Mouse (Mus musculus) hindbrain, embryonic 14.5 days (tissue): Measurements from ENCODE around the gene Zscan22. TPM values are rescaled to one million over a fixed set of nuclear protein-coding genes. Genes with fewer than 3 reads are reported as not detected.
"Not testable (repeated sequence)": the region's sequence is repeated elsewhere in the genome, so short reads cannot be mapped to it uniquely, and the experiment has no call there.

Source experiments
- ATAC-seq: fragments of 200-750 bp; cut with Nextera tagmentation; 2 replicates; pipeline ENCODE4 v1.8.0; 2017; ENCODE audit warnings: moderate number of reproducible peaks, mild to moderate bottlenecking, moderate TSS enrichment, moderate library complexity; ENCODE audit not compliant: low FRiP score
- DNase-seq: peaks from one replicate; pipeline ENCODE4 v3.0.0-alpha.2; 2015; ENCODE audit warnings: low spot score
- H3K27ac ChIP-seq: fragments of 300-500 bp; sonication (generic); 2 replicates; pipeline ENCODE4 v1.5.1; 2014; ENCODE audit warnings: mild to moderate bottlenecking, moderate library complexity
- H3K27me3 ChIP-seq: fragments of 300-500 bp; sonication (generic); 2 replicates; pipeline ENCODE4 v1.6.1; 2014; ENCODE audit warnings: mild to moderate bottlenecking, low read length, mixed read lengths; ENCODE audit not compliant: control insufficient read depth, insufficient read depth
- H3K36me3 ChIP-seq: fragments of 300-500 bp; sonication (generic); replicated peaks from 2 replicates; pipeline ENCODE4 v1.6.1; 2014; ENCODE audit not compliant: control insufficient read depth, insufficient read depth
- H3K4me1 ChIP-seq: fragments of 300-500 bp; sonication (generic); replicated peaks from 2 replicates; pipeline ENCODE4 v1.6.1; 2014; ENCODE audit warnings: antibody characterized with exemption, low read length, mixed read lengths; ENCODE audit not compliant: control insufficient read depth, insufficient read depth
- H3K4me2 ChIP-seq: fragments of 300-500 bp; sonication (generic); replicated peaks from 2 replicates; pipeline ENCODE4 v1.6.1; 2014; ENCODE audit warnings: mild to moderate bottlenecking, moderate library complexity
- H3K4me3 ChIP-seq: fragments of 300-500 bp; sonication (generic); replicated peaks from 2 replicates; pipeline ENCODE4 v1.5.1; 2014; ENCODE audit warnings: mild to moderate bottlenecking, low read length
- H3K9ac ChIP-seq: fragments of 300-500 bp; sonication (generic); 2 replicates; pipeline ENCODE4 v1.6.1; 2014
- H3K9me3 ChIP-seq: fragments of 300-500 bp; sonication (generic); 2 replicates; pipeline ENCODE4 v1.6.1; 2016; ENCODE audit warnings: low read length; ENCODE audit not compliant: control insufficient read depth
- WGBS: fragments of 180-500 bp; shearing (Covaris S2); extraction: QIAGEN DNeasy Blood & Tissue Kit; methylation state at CpG from one replicate; pipeline ENCODE4 v1.1.7; 2014; 5-methylcytosine and 5-hydroxymethylcytosine counted together
- polyA plus RNA-seq: library from polyadenylated mRNA; unstranded; fragments of >200 nt; fragmentation: Nextera tagmentation; extraction: Ambion mirVana; gene quantifications from 2 replicates; pipeline ENCODE4 v1.2.1, GENCODE M21; 2014

Zscan22 gene
- 10.5 and 13.0 TPM in 2 replicates for polyA plus RNA-seq

- peak; percentile 96 for DNase-seq
- 8% methylated on average over 36 of the region's 36 CpGs for WGBS
- no peak within 1 kb of the TSS for H3K27ac ChIP-seq
- peak within 1 kb of the TSS; percentile 61 for H3K4me3 ChIP-seq
- H3K9ac ChIP-seq: peak within 1 kb of the TSS; percentile 68
- no peaks in the 10 kb centered on the region for H3K27me3 ChIP-seq
- peaks cover 9% of the 10 kb centered on the region for H3K4me1 ChIP-seq
- H3K36me3 ChIP-seq: no peaks in the 10 kb centered on the region; the same call in 1 of the 2 replicates
- peak; percentile 99 for ATAC-seq
- no peaks in the 10 kb centered on the region for H3K9me3 ChIP-seq
- H3K4me2 ChIP-seq: peak within 1 kb of the TSS; percentile 49
Measured at GRCm38 (mm10) chr7:12897655-12898410, at the start of gene Zscan22. Gene Zscan22, plus strand, starts transcription at chr7:12897815.

- ATAC-seq (no peak), DNase-seq (peak; percentile 47)
- Histone ChIP-seq H3K9ac (no peak overlapping the region), H3K9me3 (peaks cover 14% of the 10 kb centered on the region; the same call in 1 of the 2 replicates), H3K36me3 (no peaks in the 10 kb centered on the region), H3K27ac (no peak overlapping the region), H3K4me2 (no peak overlapping the region), H3K27me3 (no peaks in the 10 kb centered on the region), H3K4me3 (no peak overlapping the region), H3K4me1 (no peaks in the 10 kb centered on the region)
- 26% methylated on average over 3 of the region's 3 CpGs for whole genome bisulfite sequencing
Measured at GRCm38 (mm10) chr7:12874301-12874700, 23.3 kb upstream of the Zscan22 start.

DNA sequence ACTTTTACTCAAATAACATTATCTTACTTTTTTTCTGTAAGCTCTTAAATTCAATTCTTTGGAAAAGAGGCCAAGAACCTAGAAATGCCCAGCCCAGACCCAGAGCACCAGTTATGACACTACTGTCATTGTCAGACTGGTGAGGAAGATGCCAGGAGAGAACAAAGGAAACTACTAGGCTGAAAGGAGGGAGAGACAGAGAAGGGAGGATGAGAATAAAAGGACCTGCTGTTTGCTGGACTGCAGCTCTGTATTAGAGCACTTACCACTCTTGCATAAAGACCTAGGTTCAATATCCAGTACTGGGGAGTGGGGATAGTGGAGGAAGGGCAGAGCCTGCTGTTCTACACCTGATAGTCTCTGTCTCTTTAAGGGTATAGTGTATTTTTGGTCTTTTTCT is 17.6 kb upstream of the Zscan22 start:
- H3K27ac ChIP-seq: no peak overlapping the region
- H3K9ac ChIP-seq: no peak overlapping the region
- no peak for ATAC-seq

GRCm38 (mm10) chr7:12880497-12880896 is 17.1 kb upstream of the Zscan22 start:
- Histone ChIP-seq H3K36me3 (peaks cover 14% of the 10 kb centered on the region), H3K4me3 (peak overlapping the region; percentile 76), H3K9ac (peak overlapping the region; percentile 78), H3K27ac (0 out of 2 replicates have a peak overlapping the region, but pooled peaks have one; percentile 6), H3K4me1 (peaks cover 14% of the 10 kb centered on the region), H3K4me2 (peak overlapping the region; percentile 69)
- 49% methylated on average over 8 of the region's 8 CpGs for WGBS
- not testable (repeated sequence) for H3K9me3 ChIP-seq, DNase-seq, H3K27me3 ChIP-seq
- 0 out of 2 replicates have a peak, but pooled peaks have one; percentile 15 for ATAC-seq

More for the DNA sequence above, 17.6 kb upstream of the Zscan22 start:
- Histone ChIP-seq H3K4me1 (peaks cover 14% of the 10 kb centered on the region), H3K4me2 (peak overlapping the region; percentile 69), H3K27me3 (no peaks in the 10 kb centered on the region), H3K9me3 (no peaks in the 10 kb centered on the region), H3K36me3 (peaks cover 10% of the 10 kb centered on the region), H3K4me3 (0 out of 2 replicates have a peak overlapping the region, but pooled peaks have one; percentile 76)
- DNase-seq: no peak

DNA sequence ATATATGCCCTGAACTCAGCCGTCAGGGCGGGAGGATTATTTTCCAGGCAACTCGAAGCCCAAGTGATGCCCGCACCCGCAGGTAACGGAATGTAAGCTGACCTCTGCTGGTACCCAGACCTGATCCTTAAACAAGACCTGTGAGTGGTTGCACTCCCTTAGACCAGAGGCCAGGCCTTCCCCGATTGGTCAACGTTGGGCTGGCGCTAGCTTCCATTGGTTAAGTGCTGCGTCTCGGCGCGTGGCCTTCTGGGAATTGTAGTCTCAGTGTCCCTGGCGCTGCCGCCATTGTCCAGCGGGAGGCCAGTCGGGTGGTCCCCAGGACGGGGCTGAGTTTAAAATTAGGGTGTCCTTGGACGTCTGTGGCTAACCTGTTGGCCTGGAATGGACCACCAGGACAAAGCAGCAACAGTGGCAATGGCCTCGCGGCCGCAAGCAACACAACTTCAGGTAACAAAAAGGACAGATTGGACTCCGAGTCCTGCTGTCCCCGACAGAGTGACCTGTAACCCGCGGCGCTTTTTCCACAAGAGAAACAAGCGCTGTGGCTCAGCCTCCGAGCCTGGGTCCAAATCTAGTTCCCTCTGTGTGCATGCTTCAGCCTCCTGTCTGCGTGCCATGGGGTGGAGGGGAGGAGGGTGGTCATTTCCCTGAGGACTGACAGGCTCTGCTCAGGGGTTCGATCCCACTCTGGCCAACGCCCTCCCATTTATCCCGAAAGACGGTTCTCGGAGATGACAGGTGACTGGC is 16.5 kb upstream of the Zscan22 start, which contains the start of gene Zfp128:
Gene Zfp128, plus strand, starts transcription at position 267 of the 750 bp plus-strand sequence.
- peaks cover 14% of the 10 kb centered on the region for H3K4me1 ChIP-seq
- 1% methylated on average over 35 of the region's 35 CpGs for WGBS
- H3K4me2 ChIP-seq: peak within 1 kb of the TSS; percentile 69
- H3K9ac ChIP-seq: peak within 1 kb of the TSS; percentile 78
- peak; percentile 95 for DNase-seq
- H3K27me3 ChIP-seq: no peaks in the 10 kb centered on the region
- H3K9me3 ChIP-seq: no peaks in the 10 kb centered on the region
- H3K36me3 ChIP-seq: peaks cover 20% of the 10 kb centered on the region
- H3K4me3 ChIP-seq: peak within 1 kb of the TSS; percentile 76
- peak; percentile 98 for ATAC-seq
- H3K27ac ChIP-seq: 0 out of 2 replicates have a peak within 1 kb of the TSS, but pooled peaks have one; percentile 44

DNA sequence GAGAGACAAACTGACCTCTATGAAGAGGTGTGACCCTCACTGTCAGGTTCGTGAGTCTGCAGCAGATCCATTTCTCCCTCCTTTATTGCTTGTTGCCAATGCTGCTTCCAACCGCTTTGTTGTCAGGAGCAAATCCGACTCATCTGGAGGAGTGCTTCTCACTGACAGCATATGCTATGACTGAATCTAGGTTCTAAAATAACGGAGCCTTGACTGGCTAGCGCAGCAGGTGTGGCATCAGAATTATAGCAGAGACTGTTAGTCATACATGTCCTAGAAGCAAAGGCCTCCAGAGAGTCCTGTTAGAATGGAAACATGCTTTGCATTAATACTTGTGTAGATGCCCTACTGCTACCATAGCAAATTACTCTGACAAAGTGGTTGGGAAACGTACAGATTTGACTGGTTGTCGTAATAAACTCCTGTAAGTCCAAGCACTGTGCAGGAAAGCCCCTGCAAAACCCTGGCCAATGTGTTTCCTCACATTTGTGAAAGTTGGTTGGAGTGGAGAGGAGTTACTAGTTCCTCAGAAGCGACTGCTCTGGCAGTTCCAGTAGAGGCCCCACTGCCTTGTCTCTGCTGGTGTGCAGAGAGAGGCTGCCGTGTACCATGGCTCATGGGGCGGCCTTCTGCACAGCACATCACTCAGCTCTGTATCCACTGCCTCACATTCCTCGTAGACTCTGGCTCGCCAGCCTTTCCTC is 10.9 kb upstream of the Zscan22 start:
- Histone ChIP-seq H3K4me1 (peaks cover 11% of the 10 kb centered on the region), H3K27me3 (no peaks in the 10 kb centered on the region), H3K4me2 (no peak overlapping the region), H3K9ac (no peak overlapping the region), H3K36me3 (peaks cover 73% of the 10 kb centered on the region), H3K4me3 (no peak overlapping the region), H3K27ac (no peak overlapping the region), H3K9me3 (no peaks in the 10 kb centered on the region)
- 92% methylated on average over 12 of the region's 12 CpGs for WGBS
- DNase-seq: no peak
- no peak for ATAC-seq

- Histone ChIP-seq H3K36me3 (peaks cover 82% of the 10 kb centered on the region), H3K9ac (no peak overlapping the region), H3K4me3 (no peak overlapping the region), H3K27ac (no peak overlapping the region), H3K27me3 (no peaks in the 10 kb centered on the region), H3K4me1 (peaks cover 3% of the 10 kb centered on the region), H3K4me2 (no peak overlapping the region), H3K9me3 (no peaks in the 10 kb centered on the region)
- 96% methylated on average over 5 of the region's 5 CpGs for WGBS
- ATAC-seq (no peak), DNase-seq (no peak)
Measured at GRCm38 (mm10) chr7:12887585-12887984, 10.0 kb upstream of the Zscan22 start.

DNA sequence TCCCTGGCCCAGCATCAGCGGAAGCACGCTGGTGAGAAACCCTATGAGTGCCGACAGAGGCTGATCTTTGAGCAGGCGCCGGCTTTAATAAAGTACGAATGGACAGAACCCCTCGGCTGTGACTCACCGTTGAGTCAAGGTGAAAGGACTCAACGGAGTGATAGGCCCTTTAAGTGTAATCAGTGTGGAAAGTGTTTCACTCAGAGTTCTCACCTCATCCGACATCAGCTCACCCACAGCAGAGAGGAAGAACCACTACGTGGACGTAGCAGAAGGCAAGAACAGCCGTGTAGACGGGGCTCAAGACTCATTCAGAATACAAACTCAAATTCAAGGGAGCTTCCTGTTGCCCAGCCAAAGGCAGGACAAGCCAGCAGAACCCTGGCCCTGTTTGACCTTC is 6.7 kb upstream of the Zscan22 start:
- peaks cover 63% of the 10 kb centered on the region for H3K36me3 ChIP-seq
- H3K4me2 ChIP-seq: no peak overlapping the region
- ATAC-seq (no peak), DNase-seq (no peak)
- no peaks in the 10 kb centered on the region for H3K4me1 ChIP-seq
- no peaks in the 10 kb centered on the region for H3K27me3 ChIP-seq
- no peak overlapping the region for H3K4me3 ChIP-seq
- H3K9me3 ChIP-seq: no peaks in the 10 kb centered on the region
- WGBS: 92% methylated on average over 14 of the region's 14 CpGs
- H3K9ac ChIP-seq: no peak overlapping the region
- H3K27ac ChIP-seq: no peak overlapping the region

GRCm38 (mm10) chr7:12891334-12891733 is 6.3 kb upstream of the Zscan22 start:
- no peak for DNase-seq
- Histone ChIP-seq H3K4me1 (no peaks in the 10 kb centered on the region), H3K9ac (no peak overlapping the region), H3K4me2 (no peak overlapping the region), H3K9me3 (no peaks in the 10 kb centered on the region), H3K4me3 (no peak overlapping the region), H3K27ac (no peak overlapping the region), H3K27me3 (no peaks in the 10 kb centered on the region), H3K36me3 (peaks cover 59% of the 10 kb centered on the region)
- no peak for ATAC-seq
- 85% methylated on average over 1 of the region's 1 CpGs for WGBS
